Mouse (Mus musculus) cerebellum, postnatal 4 days (tissue): ENCODE measurements around the gene Rab22a.
"Not testable (repeated sequence)": the region's sequence is repeated elsewhere in the genome, so short reads cannot be mapped to it uniquely, and the experiment has no call there.

ENCODE experiments used
- DNase-seq, 2 experiments: peaks; one replicate each; pipeline ENCODE4 v3.0.0; 2022; ENCODE audit warnings: low spot score in 2 of 2, mixed read lengths in 1 of 2

The Rab22a gene

DNA sequence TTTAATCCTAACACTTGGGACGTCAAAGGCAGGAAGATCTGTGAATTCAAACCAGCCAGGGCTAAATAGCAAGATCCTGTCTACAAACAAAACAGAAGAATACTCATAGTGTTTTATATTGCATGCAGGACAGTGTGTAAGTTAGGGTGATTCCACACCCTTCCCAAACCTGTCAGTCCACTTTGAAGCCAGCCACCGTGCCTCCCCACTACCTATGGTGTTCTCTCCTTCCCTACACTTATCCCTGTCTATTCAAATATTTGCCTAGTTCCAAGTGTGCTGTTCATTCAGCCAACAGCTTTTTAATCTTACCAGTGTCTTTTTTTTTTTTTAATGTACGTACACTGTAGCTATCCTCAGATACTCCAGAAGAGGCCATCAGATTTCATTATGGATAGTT, 7.3 kb downstream of the Rab22a start:
- no peak for DNase-seq

DNA sequence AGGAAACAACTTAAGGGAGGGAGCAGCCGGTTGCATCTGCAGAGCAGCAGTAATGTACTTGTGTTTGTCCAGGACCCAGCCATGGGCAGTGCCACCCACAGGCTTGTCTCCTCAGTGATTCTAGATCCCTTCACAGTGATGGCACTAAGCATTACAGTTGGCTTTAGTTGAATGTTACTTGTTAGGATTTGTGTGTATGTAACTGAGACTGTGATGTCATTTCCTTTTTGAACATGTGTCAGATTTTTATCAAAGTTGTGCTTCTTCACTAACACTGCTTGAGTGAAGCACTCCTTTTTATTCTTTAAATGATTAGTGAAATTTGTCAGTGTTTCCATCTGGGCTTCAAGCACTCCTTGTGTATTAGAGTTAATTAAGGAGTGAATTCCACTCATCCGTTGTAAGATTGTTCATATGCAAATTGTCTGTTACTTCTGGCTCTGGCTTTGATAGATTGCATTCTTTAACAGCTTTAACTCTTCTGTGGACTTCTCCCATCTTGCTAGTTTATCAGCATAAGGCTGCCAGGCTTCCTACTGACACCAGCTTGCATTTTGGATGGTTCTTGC, 12.9 kb downstream of the Rab22a start:
- no peak for DNase-seq

DNA sequence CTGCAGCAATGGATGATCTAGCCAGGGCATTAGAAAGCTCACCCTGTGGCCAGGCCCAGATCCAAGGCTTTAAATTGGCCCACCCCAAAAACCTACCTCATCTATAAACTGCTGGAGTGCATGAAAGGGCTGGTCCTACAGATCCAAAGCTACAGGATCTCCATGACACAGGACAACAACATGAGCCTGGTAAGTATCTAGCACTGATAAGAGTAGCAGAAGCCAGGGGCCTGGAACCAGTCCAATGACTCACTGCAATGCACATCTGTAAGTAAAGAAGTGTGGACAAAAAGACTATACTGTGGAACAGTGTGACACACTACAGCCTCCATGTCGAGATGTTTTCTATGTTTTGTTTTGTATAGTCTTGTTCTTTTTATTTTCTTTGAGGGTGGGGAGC, 13.9 kb downstream of the Rab22a start:
- no peak for DNase-seq

DNA sequence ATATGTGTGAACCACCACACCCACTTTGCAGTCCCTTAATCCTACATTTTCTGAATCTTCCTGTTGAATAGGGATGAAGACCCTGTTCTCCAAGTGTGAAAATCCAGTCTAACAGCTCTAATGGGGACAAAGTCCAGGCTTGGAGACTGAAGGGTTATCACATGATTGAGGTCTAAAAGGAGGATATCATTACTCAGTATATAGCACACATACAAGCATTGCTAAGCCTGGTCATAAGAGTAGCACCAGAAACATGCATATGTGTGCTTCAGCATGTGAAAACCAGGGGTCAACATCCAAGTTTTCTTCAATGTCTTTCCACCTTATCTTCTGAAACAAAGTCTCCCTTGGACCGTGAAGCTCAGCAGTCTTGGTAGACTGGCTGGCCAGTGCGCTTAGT, 19.0 kb downstream of the Rab22a start:
- DNase-seq, result no peak

DNA sequence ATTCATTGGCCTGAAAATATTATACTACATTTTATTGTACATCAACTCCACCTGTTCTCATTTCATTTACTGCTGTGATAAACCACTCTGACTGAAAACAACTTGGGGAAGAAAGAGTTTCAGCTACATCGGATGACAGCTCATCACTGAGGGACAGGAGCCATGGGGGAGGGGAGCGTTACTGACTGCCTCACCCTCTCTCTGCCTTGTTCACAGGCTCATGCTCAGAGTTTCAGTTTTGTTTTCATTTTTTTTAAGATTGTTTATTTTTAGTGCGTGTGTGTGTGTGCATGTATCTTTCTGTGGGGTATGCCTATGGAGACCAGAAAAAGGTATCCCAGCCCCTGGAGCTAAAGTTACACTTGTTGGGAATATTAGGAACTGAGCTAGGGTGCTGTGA, 19.7 kb downstream of the Rab22a start:
- no peak for DNase-seq

DNA sequence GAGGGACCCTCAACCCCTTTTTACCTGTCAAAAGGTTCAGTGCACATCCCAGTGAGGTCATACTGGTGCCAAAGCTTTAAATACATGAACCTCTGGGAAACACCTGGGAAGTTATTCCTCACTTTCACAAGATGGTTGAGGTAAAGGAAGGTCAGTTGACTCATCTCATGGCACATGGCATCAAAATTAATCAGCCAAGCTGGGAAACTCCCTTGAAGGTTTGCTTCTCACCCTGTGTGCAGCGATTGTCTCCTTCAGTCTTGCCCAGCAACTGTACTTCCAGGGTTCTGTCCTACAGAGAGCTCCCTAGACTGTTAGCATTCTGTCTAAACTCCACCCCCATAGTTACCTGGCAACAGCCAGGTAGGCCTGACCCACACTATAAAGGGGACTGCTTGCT, 20.6 kb downstream of the Rab22a start:
- DNase-seq, result no peak

DNA sequence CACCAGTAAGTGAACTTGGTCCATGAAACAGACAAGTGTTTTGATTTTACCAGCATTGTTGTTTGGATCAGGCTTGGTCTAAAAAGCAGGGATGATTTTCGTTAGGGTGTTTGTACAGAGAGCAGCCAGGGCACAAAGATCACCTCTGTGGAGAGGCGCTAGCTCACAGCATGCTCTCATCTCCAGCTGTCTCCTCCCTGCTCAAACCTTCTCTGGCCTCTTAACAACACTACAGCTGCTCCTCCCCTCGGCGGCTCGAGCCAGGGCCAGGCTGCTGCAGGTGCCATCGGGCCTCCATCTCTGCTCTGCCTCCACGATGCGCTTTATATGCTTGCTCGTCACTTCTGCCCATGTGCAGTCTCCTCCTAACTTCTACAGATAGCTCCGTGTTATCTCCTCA, 23.2 kb downstream of the Rab22a start:
- no peak for DNase-seq

DNA sequence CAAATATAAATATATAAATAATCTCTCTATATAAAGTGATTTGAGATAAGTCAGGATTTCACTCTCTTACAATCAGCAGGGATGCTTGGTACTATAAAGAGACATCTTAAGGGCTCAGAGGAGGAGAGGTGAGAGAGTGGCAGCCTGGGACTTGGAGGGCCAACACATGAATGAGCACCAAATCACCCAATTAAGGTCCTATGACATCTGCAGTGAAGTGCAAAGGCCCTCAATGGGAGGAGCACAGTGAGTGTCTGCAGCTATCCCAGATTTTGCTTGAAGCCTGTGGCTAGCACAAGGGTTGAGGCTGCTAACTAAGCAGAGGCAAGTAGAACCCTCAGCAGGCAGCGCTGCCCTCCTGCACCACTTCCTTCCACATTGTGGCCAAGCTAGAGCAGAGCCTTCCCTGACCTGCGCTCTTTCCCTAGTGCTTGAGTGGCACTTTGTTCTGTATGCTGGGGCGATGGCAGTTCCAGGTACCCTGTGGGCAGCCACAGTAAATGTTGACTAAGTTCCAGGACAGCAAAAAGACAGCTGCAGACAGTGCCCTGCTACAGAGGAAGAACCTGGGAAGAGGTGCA, 26.3 kb downstream of the Rab22a start:
- DNase-seq, result no peak

DNA sequence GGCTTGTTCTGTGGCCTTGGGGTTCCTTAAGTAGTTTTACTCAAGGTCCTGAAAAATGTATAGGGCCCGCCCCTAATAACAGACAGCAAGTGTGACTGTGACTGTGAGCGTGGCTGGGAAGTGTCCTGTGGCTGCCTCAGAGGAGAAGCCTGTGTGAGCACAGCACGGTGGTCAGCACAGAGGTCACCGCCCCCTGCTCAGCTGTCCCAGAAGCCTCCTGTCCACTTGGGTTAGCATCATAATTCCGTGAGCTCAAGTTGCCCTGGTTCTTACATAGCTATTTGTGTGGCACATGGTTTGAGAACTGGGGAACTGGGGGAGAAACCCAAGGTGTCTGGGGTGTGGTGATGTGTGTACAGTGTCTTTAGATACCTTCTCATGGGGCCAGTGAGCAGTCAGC, 27.8 kb downstream of the Rab22a start:
- DNase-seq, result no peak

DNA sequence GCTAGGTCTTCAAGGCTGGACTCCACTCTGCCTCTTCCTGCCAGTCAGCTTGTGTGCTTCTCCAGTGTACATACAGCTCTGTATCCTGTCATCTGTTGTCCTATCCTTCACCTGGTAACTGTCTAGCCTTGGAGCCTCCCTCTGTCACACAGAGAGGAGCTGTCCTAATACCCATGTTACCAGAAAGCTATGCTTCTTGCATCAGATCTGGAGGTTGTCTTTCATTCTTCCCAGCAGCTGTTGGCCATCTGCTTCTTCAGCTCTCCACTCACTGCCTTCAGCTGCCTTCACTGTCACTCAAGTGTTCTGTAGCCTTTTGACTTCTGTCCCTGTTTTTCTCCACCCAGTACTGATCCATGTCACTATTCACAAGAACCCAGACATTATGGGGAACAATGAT, 30.3 kb downstream of the Rab22a start:
- no peak for DNase-seq

DNA sequence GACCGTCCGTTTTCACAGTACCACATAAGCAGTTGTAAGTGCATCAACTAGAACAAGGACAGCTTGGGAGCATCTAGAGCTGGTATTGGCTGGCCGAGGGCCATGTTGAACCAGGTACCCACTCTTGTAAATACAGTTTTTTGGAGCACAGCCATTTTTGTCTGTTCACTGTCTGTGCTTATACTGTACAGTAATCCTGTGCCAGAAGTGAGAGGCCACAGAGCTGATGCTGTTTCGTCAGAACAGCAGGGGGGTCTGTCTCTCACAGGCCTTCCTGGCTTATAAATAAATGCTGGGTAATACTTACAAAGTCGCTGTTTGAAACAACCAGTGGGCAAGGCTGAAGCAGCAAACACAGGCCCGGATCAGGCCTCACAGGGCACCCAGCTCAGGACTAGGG, 32.2 kb downstream of the Rab22a start:
- no peak for DNase-seq

DNA sequence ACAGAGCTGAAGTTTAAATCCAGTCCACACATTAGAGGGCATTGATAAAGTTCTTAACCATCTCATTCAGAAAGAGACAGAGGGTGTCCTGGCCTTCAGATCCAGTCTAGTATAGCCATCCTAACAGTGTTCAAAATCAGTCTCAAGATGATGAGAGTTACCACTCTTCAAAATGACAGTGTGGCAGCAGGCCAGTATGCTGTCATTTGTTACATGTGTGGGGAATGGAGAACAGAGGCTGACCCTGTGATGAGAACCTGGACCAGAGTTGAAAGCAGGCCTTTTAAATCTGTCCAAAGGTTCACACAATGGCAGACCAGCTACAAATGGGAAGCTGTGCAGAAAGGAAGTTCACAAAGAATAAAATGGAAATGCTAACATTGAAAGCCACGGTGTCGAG, 33.1 kb downstream of the Rab22a start:
- DNase-seq, result no peak

DNA sequence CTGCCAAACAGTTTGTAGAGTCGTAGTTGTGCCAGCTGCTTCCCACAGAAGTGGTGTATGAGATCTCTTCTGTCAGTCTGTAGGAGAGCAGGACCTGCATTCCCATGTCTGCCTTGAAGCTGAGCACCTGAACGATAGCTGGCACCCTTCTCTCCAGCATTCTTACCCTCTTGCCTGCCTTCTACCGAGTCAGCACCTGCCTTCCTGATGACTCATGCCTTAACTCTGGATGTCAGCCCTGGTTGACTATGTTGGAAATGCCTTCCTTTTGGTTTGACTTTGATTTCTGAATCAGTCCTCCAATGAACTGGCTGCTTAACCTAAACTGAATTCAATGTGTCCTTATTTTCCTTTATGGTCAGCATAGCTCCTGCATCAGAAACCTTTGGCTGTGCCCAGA, 39.3 kb downstream of the Rab22a start:
- no peak for DNase-seq

DNA sequence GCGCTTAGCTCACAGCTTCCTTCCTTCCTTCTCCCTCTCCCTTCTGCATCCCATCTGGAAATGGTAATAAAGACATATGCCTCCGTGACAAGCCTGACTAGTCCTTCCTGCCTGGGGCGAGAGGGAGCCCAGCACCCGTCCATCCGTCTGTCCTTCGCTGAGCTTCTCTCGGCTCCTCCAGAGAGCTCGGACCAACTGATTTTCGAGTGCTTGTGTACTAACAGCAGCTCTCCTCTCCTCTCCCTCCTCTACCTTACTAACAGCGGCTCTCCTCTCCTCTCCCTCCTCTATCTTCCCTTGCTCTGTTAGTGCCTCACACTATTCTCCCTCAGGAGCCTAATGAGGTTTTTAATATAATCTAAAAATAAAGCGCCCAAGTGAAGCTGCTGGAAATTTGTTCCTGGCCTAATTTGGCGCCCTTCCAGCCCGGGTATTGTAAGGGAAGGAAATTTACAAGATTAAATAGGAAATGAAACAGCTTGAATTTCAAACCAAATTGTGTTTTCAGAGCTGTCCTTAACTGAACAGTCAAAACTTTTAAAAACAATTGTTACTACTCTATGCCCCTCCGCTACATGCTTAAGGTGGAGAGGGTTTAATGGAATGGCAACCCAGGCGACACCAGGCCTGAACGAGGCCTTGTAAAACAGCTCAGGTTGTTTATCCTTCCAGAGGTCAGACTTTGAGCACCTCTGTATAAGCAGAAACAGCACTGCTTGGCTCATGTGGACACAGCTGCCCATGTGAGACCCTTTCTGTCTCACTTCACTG, 42.7 kb downstream of the Rab22a start:
- DNase-seq, result no peak

DNA sequence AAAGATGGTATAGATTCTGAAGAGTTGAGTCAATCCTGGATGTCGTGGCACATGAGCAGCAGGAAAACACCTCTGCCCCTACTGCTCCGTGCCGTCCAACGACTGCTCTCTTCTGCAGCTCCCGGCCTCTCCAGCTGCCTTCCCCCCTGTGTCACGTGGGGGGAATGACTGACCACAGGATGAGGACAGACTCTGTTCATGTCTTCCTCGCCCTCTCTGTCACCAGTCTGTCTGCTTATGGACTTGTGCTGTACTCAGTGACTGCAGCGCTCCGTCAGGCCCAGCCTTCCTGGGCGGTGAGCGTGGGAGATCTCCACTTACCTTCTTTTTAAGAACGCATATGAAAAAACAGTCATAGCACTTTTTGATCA, 43.3 kb downstream of the Rab22a start:
- no peak for DNase-seq

DNA sequence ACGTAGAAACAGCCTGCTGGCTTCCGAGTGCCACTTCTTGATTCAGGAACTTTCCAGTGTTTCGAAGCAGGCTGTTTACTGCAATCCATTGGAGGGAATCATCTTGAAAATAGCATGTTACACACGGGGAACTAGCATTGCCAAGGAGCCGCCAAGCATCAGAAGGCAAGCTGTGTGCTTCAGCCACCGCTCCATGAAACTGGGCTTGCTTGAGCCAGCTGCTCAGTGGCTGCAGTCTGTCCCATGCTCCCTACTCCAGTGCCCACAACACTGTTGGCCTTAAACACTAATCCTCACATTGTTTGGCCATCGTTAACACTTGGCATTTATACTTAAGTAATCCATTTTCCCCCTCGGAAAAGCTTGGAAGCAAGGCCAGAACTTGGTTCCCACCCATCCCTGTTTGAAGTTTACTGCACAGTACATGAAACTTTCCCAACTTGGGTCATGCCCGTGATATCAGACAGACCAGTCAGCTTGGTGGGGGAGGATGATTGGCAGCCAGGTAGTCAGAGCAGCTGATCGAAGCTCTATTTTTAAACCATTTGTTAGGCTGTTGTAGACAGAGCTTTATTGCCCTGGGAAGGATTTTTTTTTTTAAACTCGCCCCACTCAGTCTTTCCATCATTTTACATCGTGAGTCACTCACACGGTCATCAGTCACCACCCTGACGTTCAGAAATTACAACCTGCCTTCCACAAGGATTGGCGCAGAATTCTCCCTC, 46.4 kb downstream of the Rab22a start:
- DNase-seq, result peak in 1 of 2 experiments; percentile 16

DNA sequence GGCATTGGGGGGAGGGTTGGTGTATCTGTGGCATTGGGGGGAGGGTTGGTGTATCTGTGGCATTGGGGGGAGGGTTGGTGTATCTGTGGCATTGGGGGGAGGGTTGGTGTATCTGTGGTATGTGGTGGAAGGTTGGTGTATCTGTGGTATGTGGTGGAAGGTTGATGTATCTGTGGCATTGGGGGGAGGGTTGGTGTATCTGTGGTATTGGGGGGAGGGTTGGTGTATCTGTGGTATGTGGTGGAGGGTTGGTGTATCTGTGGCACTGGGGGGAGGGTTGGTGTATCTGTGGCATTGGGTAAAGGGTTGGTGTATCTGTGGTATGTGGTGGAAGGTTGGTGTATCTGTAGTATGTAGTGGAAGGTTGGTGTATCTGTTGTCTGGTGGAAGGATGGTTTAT, 48.1 kb downstream of the Rab22a start:
- not testable (repeated sequence) for DNase-seq

DNA sequence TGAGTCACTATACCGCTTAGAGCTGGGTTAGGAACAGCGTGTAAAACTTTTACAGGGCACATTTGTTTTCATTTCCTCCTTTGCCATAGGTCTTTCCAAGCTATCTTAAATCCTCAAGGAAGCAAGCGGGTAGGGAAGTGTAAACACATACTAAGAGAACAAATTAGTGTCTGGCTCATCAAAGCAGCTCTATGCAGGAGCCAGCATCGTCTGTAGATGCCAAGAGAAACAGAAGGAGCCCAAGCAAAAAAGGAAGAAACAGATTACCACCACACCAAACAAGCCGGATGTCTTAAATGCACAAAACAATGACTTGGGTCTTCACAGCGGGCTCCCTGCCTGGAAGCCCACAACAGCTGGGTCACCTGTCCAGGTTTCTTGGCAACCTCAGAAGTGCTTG, 50.6 kb downstream of the Rab22a start:
- DNase-seq, result no peak

DNA sequence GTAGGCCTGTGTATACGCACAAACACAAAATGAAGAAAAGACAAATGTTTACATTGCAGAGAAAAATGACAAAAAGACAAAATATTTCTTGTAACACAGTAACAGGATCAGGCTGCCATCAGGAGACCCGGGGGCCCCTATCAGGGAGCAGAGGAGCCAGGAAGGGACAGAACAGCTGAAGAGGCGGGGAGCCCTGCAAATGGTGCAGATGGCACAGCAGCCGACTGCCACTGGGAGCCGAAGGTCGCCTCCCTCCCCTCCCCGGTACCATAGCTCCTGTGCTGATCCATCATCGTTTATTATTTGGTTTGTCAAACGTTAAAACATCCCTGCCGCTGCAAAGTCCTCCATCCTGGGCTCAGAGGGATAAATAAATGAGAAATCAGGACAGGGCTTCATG, 53.1 kb downstream of the Rab22a start:
- DNase-seq, result no peak

DNA sequence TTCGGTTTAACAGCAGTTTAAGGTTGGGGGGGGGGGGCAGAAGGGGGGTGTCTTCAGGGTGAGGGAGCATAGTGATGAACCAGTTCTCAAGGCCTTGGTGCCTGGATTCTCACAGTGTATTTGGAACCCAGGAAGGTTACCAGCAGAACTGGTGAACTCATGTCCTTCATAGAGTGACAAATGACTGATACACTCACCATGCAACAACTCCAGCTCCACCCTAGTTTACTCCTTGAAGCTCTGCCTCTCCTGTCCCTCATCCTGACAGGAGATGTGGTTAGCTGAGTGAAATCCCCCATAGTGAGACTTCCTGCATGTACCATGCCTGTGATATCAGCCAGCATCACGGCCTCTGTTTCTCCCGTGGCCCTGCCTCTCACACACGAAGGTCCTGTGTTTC, 53.7 kb downstream of the Rab22a start:
- DNase-seq, result no peak

DNA sequence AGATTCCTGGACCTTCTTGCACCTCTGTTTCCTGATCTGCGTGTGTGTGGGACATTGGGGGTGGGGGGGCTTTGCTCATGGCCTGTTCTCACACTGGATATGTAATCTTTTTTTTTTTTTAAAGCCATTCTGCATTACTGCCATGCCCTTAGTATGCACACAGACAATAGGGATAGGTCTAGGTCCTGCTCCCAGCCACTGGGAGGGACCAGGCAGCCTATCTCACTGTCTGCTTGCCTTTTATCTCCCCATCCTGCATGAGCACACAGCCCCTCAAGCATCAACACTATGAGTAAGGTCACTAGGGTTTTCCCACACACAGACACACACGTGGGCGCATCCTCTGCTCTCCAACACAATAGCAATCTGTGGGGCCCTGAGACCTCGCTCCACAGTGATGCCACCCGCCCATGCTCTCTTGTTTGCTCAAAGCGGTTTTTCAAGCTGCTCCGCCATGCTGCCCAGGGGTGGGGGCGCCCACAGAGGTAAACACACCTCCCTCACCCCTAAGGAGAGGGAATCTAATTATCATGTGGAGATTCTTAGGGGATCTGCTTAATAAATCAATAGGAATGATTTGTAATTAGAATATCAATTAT, 55.2 kb downstream of the Rab22a start:
- no peak for DNase-seq

DNA sequence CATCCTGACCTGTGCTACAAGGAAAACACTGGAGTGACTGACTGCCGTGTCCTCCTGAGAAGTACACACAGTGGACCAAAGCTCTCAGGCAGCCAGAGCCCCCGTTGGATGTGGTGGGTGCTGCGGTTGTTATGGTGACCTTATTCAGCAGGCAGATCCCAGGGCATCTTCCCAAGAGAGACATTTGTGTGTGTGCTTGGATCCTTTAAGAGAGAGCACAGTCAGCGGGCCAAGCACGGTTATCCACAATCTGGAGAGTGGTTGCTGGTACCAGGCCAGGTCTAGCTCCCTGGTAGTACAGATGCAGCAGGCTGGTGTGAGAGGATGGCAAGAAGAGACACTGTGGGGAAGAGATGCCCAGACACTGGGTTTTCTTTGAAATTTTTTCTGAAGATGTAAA, 57.4 kb downstream of the Rab22a start:
- DNase-seq, result no peak

DNA sequence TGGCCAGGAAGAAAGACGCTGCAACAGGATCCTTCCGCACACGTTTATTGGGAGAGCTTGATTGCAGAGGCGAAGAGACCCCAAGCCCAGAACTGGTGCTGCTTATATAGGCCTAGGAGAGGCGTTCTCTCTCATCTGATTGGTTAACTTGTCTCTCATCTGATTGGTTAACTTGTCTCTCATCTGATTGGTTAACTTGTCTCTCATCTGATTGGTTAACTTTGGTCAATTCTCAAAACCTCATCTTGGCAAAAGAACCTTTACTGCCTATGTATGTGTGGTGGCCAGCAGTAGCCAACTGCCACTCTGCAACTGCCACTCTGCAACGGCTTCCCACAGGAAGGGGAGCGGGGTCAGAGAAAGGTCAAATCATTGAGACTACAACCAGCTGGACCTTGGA, 59.6 kb downstream of the Rab22a start, which contains the start of gene 1700010B08Rik:
1700010B08Rik (plus strand) TSS at position 301 of the 400 bp plus-strand sequence.
- DNase-seq, result not testable (repeated sequence)
